Mouse (Mus musculus) mesoderm, embryonic 11.5 days (tissue): ENCODE data around the gene Apobec4.
"Not testable (repeated sequence)": the region's sequence is repeated elsewhere in the genome, so short reads cannot be mapped to it uniquely, and the experiment has no call there.

Experiments used
- DNase-seq: peaks from one replicate; pipeline ENCODE4 v3.0.0-alpha.2; 2012; ENCODE audit warnings: low read depth, low spot score

Apobec4 gene

DNA sequence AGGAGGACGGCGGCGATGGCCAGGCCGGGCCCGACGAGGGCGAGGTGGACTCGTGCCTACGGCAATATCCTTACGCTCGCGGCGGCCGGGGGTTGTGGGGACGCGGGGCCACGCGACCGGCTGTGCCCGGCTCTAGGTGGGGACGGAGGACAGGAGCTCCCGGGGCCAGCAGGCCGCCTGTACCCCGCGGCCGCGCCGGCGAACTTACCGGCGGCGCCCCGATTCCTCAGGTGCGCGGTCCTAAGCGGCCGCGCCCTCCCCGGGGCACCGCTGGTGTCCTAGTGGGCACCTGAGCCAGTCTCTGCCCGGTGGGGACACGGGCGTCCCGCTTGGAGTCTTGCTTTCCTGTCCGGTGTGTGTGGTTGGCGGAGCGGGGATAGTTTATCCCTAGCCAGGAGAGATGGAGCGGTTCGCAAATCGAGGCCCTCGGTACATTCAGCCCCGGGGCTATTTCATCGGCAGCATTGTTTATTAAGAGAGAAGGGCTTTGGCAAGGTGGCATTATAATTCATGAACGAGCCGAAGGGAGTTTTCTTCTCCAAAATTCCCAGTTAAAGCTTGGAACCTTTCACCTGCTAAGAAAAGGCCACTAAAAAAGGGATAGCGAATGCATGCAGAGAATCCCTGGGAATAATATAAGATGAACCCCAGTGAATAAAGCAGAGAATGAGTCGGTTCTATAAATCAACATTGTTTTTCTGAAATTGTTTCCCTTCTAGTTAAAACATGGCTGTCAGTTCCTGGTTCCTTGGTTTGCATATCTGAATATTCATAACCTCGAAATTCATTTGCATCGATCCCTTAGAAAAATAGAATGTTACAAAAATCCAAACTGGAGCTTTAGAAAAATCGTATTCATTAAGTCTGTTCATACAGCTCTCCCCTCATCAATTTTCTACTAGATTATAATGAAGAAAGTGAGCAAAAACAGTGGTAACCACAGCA is 16.7 kb downstream of the Apobec4 start:
- DNase-seq, result no peak

DNA sequence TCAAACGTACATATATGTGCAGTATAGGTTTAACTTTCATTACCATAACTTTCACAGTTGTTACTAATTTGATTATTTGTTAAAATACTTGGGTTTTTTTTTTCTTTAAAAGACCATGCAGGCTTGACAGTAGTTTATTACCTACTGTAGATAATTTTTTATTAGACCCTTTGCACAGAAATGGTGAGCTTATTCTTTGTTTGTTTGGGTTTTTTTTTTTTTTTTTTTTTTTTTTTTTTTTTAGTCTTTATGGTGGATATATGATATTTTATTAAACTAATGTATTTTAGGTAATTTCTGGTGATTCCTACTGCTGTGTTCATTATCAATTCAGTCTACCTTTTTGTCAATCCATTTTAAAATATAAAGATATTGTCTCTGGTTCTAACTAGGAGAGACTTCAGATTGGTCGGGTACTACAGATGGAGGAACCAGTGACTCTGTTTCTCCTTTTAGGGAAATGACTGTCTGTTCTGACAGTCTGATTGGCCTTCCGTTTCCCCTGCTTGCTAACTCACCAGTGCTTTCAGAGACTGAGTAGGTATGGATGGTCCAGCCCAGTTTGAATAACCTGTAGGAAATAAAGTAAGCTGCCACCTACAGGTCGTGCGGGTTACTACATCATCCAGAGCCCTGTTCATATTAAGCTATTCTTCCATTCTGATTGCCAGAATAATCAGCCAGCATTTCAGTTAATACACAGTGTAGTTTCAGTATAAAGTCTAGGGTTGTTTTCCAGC is 17.6 kb downstream of the Apobec4 start:
- DNase-seq, result peak; percentile 89

DNA sequence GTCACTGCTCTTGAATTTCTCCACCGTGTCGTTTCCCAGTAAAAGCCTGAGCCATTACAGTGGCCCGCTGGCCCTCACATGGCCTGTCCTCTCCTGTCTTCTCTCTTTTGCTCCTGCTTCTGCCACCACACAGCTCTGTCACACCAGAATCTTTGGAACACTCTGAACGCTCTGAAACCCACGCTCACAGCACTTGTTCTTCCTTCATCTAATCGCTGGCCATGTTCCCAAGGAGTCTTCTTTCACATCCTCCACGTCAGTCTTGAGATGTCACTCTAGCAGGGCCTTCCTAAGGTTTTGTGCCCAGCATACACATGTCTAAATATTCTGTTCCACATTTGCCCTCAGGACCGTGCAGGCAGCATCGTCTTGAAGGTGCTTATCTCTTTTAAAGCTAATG is 20.7 kb downstream of the Apobec4 start:
- DNase-seq, result no peak

DNA sequence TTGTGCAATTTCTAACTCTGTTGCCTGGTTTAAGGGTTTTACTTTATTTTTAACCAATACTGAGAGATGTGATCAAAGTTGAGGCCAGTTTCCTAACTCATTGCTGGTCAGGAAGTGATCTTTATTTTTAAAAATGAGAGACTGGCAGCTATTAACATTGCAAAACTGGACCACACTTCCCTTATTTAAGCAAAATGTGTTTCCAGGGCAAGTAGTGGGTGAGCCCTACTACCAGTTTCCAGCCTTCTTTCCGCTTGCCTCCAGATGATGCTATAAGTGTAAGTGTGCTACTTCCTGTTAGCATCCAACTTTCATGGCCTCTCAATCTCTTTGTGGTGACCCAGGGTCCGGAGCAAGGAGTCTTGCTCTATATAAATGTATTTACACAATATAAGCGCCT is 24.2 kb downstream of the Apobec4 start:
- DNase-seq, result not testable (repeated sequence)

DNA sequence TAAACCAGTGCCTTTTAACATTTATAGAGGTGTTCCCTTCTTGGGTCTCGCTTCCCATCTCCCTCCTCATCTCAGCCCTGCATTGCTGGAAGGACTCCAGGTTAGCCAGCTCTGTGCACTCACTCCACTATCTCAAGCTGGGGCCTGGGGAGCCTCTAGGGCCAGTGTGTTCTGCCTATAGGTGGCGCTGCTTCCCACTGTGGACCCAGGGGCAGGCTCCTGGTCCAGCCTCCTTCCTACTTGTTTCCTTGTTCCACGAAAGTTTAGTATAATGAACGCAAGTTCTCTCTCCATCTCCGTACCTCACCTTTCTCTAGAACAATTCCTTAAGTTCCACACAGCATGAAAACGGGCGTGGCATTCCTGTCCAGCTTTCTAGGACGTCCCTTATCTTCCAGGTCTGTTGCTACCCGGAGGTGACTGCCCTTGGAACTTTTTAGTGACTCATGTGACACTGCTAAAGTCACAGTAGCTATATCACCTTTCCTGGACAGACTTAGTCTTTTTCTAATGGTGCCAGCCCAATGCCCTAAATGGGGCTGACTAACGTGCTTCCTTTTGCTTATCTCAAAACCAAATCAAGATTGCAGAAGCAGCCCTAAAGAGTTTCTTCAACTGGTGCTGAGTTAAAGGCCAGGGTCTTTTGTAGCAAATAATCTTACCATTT is 28.9 kb downstream of the Apobec4 start:
- DNase-seq, result peak; percentile 59

DNA sequence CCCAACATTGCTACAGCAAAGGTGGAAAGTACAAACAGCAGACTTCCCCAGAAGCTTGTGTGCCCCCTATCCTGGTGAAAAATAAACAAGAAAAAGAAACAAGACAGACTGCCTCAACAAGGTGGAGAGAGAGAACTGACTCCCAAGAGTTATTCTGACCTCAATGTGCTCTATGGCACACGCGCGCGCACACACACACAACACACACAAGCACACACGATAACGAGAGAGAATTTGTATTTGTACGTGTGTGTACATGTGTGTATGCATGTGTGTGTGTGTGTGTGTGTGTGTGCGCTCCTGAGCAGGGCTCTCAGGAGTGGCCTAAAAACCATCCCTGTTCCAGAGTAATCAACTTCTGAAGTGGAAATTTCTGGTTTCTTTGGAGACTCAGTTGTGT is 34.3 kb downstream of the Apobec4 start:
- DNase-seq, result no peak

DNA sequence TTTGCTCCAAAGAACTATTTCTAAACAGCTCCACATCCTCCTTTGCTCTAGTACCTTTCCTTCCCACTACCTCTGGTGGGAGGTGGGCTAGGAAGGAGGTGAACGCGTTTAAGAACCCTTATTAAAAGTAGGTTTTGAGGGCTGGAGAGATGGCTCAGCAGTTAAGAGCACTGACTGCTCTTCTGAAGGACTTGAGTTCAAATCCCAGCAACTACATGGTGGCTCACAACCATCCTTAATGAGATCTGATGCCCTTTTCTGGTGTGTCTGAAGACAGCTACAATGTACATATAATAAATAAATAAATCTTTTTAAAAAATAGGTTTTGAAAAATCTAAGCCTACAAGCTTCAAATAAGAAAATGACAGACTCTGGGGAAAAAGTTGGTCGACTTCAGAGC is 35.1 kb downstream of the Apobec4 start:
- DNase-seq, result not testable (repeated sequence)

DNA sequence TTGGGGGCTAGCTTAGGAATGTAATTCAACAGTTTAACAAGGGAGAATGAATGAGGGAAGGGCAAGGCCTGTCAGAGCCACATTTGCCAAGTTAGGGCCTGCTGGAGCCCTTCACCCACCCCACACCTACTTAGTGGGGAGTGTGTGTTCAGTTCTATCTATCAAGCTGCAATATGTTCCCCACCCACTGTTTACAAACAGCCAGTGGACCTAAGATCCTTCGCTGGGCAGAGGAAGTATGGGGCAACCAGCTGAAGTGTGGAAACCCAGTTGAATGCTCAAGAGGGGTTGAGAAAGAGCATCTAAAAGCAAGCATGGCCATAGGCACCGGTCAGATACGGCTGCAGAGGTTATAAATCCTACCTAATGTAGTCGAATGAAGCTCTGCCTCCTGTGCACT is 36.6 kb downstream of the Apobec4 start:
- DNase-seq, result no peak

DNA sequence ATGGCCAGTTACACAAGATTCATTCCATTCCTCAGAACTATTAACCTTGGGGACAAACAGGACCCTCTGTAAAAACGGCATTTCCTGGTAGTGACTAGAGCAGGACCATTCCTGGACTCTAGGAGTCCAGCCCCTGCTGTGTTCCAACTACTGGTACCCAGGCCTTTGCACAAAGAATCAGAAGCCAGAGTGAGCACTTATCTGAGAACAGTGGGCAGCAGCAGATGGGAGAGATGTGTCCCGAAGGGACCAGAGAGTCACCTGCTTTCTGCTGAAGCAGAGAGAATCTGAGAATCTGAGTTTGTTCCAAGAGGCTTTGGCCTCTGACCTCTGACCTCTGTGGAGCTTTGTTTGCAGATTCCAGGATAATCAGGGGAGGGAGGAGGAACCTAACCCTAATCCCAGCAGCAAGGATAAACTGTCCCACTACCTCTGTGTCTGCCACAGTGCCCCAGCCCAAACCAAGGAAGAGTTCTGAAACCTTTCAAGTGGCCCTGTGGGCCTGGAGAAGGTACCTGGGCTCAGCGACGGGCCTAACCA is 37.8 kb downstream of the Apobec4 start:
- DNase-seq, result no peak

DNA sequence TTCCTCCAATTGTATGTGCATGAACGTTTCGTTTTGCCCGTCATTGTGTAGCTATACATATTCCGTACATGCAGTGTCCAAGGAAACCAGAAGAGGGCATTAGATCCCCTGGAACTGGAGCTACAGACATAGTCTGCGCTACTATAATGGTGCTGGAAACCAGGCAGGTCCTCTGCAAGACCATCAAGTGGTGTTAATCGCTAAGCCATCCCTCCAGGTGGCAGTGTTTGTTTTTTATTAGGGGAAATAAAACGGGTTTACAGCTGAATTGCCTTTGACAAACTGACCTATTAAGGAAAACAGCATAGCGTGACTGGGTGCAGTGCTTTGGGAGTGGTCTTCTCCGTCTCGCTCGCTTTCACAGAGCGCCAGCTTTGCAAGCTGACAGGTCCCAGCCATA is 39.9 kb downstream of the Apobec4 start:
- DNase-seq, result peak; percentile 74

DNA sequence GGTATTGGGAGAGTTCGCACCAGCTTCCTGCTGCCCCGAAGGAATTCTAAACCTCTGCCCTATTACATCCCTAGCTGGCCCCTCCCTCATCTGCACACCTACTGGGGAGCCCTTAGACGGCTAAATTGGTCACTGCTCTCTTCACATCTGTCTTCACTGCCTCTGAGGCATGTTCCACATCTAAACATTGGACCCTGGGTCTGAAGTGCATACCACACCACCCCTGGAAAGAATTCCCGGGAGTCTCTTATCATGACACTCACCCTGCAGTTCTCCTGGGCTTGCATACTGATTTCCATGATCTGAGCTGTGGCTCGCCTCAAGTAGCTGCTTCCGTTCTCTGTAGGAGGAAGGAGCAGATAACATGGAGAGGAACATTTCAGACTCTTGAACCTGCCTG is 40.5 kb downstream of the Apobec4 start:
- DNase-seq, result peak; percentile 32

DNA sequence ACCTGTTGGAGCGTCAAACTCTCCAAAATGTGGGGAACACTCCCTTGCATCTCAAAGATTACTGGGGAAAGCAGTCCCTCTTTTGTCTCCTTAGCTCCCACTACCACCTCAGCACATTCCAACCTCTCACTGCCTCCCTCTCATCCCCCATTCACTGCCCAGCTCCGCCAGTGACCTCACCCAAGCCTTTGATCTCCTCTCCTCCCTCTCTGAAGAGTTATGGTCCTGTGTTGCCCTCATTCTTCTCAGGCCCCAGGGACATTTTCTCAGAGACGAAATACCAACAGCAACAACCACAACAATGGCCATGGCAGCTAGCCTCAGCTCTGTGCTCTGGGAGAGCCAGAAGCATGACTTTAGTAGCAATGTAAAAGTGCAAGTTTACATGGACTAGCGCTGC is 40.9 kb downstream of the Apobec4 start:
- DNase-seq, result peak; percentile 72

DNA sequence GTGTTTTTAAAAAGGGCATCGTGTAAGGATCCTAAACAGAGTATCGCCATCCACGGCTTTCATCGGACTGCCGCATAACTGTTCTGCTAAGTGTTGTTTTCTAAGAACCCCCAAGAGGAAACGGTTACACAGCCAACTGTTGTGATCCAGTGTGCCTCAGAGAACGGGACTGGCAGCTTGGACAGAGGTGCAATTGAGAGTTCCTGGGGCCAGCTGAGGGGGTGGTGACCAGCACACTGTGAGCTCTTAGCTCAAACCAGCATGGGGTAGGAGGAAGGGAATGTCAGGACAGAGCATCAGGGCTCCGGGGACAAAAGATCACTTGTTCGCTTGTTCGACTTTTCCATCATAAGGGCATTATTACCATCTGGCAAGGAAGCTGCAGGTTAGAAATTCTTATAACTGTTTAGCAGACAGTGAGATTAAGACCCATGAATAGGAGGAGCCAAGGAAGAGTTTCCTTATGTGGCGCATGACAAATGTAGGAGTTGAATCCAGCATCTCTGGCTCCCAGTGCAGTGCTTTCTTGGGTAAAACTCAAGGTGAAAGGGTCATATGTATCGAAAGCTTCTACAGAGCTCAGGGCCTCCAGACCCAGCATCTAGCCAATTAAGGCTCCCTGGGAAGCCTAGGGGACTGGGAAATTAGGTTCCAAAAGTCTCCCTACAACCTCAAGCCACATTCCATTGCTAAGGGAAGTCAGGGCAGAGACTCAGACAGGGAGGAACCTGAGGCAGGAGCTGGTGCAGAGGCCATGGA is 42.6 kb downstream of the Apobec4 start:
- DNase-seq, result peak; percentile 80

DNA sequence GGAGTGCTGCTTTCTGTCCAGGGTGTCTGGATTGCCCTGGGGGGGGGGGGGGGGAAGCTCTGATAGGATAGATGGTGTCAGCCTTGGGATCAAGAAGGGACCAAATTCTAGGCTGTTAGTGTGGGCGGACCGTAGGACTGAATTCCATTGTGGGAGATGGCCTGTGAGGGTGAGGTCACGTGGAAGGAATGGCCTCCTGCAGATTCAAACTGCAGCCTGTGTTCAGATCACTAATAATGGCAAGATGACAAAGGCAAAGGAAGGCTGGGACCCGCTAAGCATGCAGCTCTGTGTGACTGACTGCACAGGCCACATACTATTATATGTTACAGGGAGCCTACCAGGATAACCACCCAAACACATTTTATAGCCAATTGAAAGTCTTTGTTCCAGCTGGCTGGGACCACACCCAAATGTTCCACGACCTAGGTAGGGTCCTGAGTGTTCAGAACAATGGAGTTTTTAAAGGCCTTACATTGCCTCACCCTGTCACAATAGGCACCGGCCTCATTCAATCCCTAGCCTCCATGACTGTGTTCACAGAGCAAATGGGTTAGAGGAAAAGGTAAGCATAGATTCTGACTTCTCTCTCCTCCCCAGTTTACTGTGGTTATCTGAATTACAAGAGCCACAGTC is 43.3 kb downstream of the Apobec4 start:
- peak; percentile 66 for DNase-seq

DNA sequence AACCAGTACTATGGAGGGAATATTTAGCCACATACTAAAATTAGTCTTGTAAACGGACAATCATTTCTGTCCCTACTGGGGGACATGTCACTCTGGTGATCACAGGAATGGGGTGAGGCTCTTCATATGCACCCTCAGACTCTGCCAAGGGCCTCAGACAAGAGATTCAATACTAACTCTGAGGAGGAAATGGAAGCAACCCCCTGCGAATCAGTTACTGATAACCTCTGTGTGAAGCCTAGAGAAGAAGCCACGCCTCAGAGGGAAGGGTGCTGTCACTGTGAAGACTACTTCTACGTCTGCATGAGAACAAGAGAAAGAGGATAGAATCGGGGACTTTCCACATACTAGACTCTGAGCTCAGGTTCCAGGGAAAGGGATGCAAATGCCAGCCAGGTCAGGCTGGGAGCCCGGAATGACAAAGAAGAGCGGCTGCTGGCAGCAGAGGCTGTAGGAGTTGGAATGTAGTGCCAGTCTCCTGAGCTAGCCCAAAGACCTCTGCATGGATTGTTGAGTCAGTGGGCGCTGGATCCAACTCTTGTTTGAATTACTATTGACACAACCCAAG is 45.4 kb downstream of the Apobec4 start:
- no peak for DNase-seq

DNA sequence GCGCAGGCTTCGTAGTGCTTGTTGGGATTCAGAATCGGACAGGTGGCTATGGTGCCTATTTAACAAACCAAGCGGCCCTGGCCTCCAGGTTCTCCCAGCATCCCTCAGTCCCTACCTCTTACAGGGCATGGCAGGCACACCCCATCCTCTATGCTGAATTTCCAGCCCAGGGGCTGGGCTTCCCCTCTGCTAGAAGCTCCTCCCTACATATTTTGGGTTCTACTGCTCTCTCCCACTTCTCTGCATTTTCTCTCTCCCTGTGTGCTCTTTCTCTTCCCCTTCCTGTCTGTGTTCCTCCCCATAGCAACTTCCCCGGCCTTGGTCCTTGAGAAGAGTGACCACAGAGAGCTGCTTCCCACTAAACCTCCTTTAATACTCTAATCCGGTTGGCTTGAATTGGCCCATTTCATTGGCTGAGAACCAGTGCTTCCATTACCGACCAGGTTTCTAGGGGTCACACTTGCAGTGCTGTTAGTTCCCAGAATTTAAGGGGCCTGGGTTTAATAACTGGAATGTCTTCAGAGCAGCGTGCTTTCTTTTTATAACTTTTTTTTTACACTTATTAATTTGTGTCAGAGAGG is 46.4 kb downstream of the Apobec4 start:
- DNase-seq, result no peak

DNA sequence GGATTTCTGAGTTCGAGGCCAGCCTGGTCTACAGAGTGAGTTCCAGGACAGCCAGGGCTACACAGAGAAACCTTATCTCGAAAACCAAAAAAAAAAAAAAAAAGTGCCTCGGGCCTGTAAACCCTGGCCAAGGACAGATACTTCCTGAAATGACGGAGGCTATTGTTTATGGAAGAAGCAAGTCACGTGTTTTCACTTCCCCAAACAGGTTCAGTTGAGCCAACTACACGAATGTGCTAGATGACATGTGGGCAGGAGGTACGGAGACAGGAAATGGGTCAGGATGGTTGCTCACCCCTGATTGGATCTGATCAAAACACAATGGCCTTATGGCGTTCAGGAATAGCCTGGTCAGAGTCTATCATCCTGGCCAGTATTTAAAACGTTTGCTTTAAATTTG is 47.8 kb downstream of the Apobec4 start:
- DNase-seq, result no peak

DNA sequence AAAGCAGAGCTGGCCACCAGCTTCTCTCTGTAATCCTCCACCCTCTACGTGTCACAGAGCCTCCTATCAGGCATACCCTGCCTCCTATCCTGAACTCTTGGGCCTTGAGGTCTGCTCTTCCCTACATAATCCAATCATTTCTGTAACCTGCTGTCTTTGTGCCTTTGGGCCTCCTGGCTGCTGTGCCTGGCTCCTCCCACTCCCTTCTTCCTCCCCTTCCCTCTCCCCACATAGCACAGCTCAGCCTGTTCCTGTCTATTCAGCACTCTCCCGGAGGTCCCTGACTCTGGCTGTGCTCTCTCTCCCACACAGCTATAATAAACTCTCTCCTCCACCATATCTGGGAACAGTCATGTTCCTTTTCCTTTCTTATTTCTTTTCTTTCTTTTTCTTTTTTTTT is 49.5 kb downstream of the Apobec4 start, which contains the start of gene Ncf2:
Gene Ncf2 (plus strand): TSS at position 298 of the 400 bp plus-strand sequence.
- no peak for DNase-seq

DNA sequence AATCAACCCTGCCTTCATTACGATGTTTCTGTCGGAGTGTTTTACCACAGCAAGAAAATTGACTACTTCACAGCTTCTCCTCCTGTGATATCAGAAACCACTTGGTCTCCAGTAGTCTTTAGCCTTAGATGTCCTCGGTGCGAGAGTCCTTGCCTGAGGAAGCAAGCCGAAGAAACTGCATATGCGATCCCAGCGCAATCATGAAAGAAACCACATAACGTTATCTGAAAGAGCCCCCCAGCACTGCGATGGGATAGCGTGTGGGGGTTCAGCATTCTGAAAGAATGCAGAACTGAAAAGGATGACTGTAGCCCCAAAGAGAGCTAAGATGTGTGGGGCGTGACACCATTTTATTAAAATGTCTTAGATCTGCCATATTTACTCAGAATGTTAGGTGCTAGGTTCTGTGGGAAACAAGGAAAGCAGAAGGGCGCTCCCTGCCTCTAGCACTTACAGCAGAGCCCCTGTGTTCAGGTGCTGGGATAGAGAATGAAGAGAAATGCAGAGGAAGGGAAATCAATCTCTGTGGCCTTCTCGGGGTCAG is 50.4 kb downstream of the Apobec4 start:
- DNase-seq, result no peak

DNA sequence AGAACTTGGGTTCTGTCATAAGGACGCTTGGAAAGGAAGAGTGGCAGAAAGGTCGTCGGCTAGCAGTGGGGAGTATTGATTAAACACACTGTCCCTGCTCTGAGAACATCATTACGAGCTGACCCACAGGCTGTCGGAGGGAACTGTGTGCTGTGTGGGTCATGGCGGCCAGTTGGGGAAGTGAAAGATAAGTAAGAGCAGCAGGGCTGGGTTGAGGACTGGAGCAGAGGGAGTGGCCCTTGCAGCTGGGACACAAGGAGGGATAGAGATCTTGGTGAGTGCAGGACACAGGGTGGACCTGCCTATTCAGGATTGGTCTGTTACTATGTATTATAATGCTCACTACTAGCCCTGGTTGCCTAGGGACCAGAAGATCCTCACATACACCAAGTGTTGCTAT is 54.6 kb downstream of the Apobec4 start:
- no peak for DNase-seq
